Mouse (Mus musculus): ENCODE measurements around the gene Mthfd1l. TPM values are rescaled to one million over a fixed set of nuclear protein-coding genes. Genes with fewer than 3 reads are reported as not detected.

Gene Mthfd1l
- polyA plus RNA-seq, 1 experiment, result 15.5 TPM

GRCm38 (mm10) chr10:4105676-4106528 is 133.0 kb downstream of the Mthfd1l start:
- Histone ChIP-seq H3K4me1 (ENCODE audit: control insufficient read depth, insufficient read depth, low read length) (no peaks in the 10 kb centered on the region; the same call in 1 of the 2 replicates), H3K4me3 (replicated peaks; ENCODE audit: control insufficient read depth, low read depth, low read length) (no peak overlapping the region), H3K27ac (ENCODE audit: control insufficient read depth, insufficient read depth, low read depth, low read length, poor library complexity) (no peak overlapping the region)
- WGBS, result 81% methylated on average over 10 of the region's 10 CpGs
- no peak for TF ChIP-seq POLR2A (IDR thresholded peaks at IDR 0.05; ENCODE audit: borderline replicate concordance, control insufficient read depth, low read depth, low read length)
- no peak for TF ChIP-seq CTCF (IDR thresholded peaks at IDR 0.05; ENCODE audit: control insufficient read depth, insufficient read depth, low read length)

DNA sequence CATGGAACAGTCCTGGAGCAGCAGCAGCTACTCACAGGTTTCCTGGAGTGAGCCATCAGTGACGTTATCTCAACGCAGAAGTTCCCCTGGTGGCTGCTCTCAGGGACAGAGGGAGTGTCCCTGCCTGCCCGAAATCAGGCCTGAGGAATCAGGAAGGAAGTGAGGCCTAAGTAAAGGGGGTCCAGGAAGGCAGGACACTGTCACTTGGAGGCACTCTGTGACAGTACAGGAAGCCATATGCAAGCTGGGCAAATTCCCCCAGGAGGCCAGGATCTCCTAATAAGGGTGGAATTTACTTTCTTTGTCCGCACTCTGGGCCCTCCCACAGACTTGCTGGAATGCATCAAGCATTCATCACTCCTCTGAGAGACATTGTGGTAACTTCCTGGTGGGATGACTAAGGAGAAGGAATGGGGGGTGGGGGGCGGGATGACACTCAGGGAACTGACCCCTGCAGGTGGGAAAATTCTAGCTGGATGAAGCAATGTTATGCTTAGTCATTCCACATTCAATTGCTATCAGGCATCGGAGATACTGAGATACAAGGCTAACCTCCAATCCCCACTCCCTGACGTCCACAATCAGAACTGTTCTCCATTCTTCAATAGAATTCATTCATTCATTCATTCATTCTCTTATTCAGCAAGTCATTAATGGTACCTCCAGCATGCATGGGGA is 134.9 kb downstream of the Mthfd1l start:
- Histone ChIP-seq H3K4me3 (replicated peaks; ENCODE audit: control insufficient read depth, low read depth, low read length) (no peak overlapping the region), H3K27ac (ENCODE audit: control insufficient read depth, insufficient read depth, low read depth, low read length, poor library complexity) (no peak overlapping the region), H3K4me1 (ENCODE audit: control insufficient read depth, insufficient read depth, low read length) (no peaks in the 10 kb centered on the region; the same call in 1 of the 2 replicates)
- no peak for TF ChIP-seq POLR2A (IDR thresholded peaks at IDR 0.05; ENCODE audit: borderline replicate concordance, control insufficient read depth, low read depth, low read length)
- no peak for TF ChIP-seq CTCF (IDR thresholded peaks at IDR 0.05; ENCODE audit: control insufficient read depth, insufficient read depth, low read length)
- 48% methylated on average over 7 of the region's 7 CpGs for WGBS

DNA sequence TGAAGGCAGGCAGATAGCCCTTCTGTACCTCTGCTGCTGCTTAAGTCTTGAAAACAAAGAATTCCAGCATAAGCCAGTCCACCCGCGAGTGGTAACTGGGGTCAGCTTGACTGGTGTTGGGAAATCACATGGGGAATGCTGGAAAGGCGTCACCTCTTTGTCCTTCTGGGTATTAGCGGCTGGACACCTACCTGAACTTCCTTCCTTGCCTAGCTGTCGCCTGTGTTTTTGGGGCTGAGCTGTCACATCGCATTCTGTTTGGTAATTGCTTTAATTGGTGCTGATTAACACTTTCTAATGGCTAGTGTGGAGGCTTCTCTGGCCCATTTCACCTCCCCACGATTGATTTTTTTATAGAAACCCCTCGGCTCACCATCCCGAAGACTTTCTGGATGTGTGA is 135.5 kb downstream of the Mthfd1l start:
- WGBS, result 84% methylated on average over 9 of the region's 9 CpGs
- Histone ChIP-seq H3K4me1 (ENCODE audit: control insufficient read depth, insufficient read depth, low read length) (no peaks in the 10 kb centered on the region; the same call in 1 of the 2 replicates), H3K27ac (ENCODE audit: control insufficient read depth, insufficient read depth, low read depth, low read length, poor library complexity) (no peak overlapping the region)

GRCm38 (mm10) chr10:4111095-4111794 is 138.3 kb downstream of the Mthfd1l start:
- H3K27ac ChIP-seq (ENCODE audit: control insufficient read depth, insufficient read depth, low read depth, low read length, poor library complexity), result no peak overlapping the region
- TF ChIP-seq CTCF (IDR thresholded peaks at IDR 0.05; ENCODE audit: control insufficient read depth, insufficient read depth, low read length) (no peak), POLR2A (IDR thresholded peaks at IDR 0.05; ENCODE audit: borderline replicate concordance, control insufficient read depth, low read depth, low read length) (no peak)
- no peaks in the 10 kb centered on the region; the same call in 1 of the 2 replicates for H3K4me1 ChIP-seq (ENCODE audit: control insufficient read depth, insufficient read depth, low read length)
- H3K4me3 ChIP-seq (replicated peaks; ENCODE audit: control insufficient read depth, low read depth, low read length), result no peak overlapping the region
- WGBS, result 88% methylated on average over 19 of the region's 19 CpGs

More for the DNA sequence above, 135.5 kb downstream of the Mthfd1l start:
- no peak overlapping the region for H3K4me3 ChIP-seq (replicated peaks; ENCODE audit: control insufficient read depth, low read depth, low read length)
- TF ChIP-seq CTCF (IDR thresholded peaks at IDR 0.05; ENCODE audit: control insufficient read depth, insufficient read depth, low read length) (no peak), POLR2A (IDR thresholded peaks at IDR 0.05; ENCODE audit: borderline replicate concordance, control insufficient read depth, low read depth, low read length) (no peak)

- WGBS, result 64% methylated on average over 8 of the region's 8 CpGs
- no peak overlapping the region for H3K4me3 ChIP-seq (replicated peaks; ENCODE audit: control insufficient read depth, low read depth, low read length)
- TF ChIP-seq POLR2A (IDR thresholded peaks at IDR 0.05; ENCODE audit: borderline replicate concordance, control insufficient read depth, low read depth, low read length) (no peak), CTCF (IDR thresholded peaks at IDR 0.05; ENCODE audit: control insufficient read depth, insufficient read depth, low read length) (no peak)
- no peaks in the 10 kb centered on the region; the same call in 1 of the 2 replicates for H3K4me1 ChIP-seq (ENCODE audit: control insufficient read depth, insufficient read depth, low read length)
- no peak overlapping the region for H3K27ac ChIP-seq (ENCODE audit: control insufficient read depth, insufficient read depth, low read depth, low read length, poor library complexity)
These were observed 138.8 kb downstream of the Mthfd1l start for GRCm38 (mm10) chr10:4111795-4112139.

GRCm38 (mm10) chr10:4112611-4113327 is 139.9 kb downstream of the Mthfd1l start:
- Histone ChIP-seq H3K27ac (ENCODE audit: control insufficient read depth, insufficient read depth, low read depth, low read length, poor library complexity) (no peak overlapping the region), H3K4me1 (ENCODE audit: control insufficient read depth, insufficient read depth, low read length) (no peaks in the 10 kb centered on the region), H3K4me3 (replicated peaks; ENCODE audit: control insufficient read depth, low read depth, low read length) (no peak overlapping the region)
- WGBS, result 84% methylated on average over 17 of the region's 17 CpGs
- TF ChIP-seq CTCF (IDR thresholded peaks at IDR 0.05; ENCODE audit: control insufficient read depth, insufficient read depth, low read length), result no peak

GRCm38 (mm10) chr10:4113328-4113658 is 140.4 kb downstream of the Mthfd1l start:
- no peak overlapping the region for H3K4me3 ChIP-seq (replicated peaks; ENCODE audit: control insufficient read depth, low read depth, low read length)
- H3K4me1 ChIP-seq (ENCODE audit: control insufficient read depth, insufficient read depth, low read length), result no peaks in the 10 kb centered on the region
- no peak overlapping the region for H3K27ac ChIP-seq (ENCODE audit: control insufficient read depth, insufficient read depth, low read depth, low read length, poor library complexity)
- WGBS, result 94% methylated on average over 5 of the region's 5 CpGs
- TF ChIP-seq POLR2A (IDR thresholded peaks at IDR 0.05; ENCODE audit: borderline replicate concordance, control insufficient read depth, low read depth, low read length), result no peak
- no peak for TF ChIP-seq CTCF (IDR thresholded peaks at IDR 0.05; ENCODE audit: control insufficient read depth, insufficient read depth, low read length)

DNA sequence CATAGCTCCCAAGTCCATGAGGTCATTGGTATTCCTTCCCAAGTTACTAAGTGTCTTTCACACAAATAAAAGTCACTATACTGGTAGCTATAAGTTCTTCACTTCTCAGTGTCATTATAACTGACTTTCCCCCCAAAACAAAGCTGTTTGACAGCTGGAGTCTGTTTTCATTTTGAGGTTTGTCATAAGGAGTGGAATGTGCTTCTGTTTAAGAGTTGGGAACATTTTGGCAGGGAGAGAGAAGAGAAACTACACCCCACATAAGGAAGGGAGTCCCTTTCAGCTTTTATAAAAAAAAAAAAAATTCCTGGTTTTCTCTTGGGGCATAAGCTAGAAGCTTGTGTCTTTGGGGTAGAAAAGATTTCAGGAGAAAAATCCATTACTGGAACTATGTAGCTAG is 143.7 kb downstream of the Mthfd1l start:
- H3K4me1 ChIP-seq (ENCODE audit: control insufficient read depth, insufficient read depth, low read length), result peaks cover 4% of the 10 kb centered on the region
- TF ChIP-seq CTCF (IDR thresholded peaks at IDR 0.05; ENCODE audit: control insufficient read depth, insufficient read depth, low read length) (no peak), POLR2A (IDR thresholded peaks at IDR 0.05; ENCODE audit: borderline replicate concordance, control insufficient read depth, low read depth, low read length) (no peak)
- no peak overlapping the region for H3K4me3 ChIP-seq (replicated peaks; ENCODE audit: control insufficient read depth, low read depth, low read length)
- H3K27ac ChIP-seq (ENCODE audit: control insufficient read depth, insufficient read depth, low read depth, low read length, poor library complexity), result no peak overlapping the region
